Mouse (Mus musculus) liver, embryonic 14.5 days (tissue): Measurements from ENCODE around the gene Gnpat.

Experiments
- CTCF ChIP-seq: IDR thresholded peaks from 2 replicates; pipeline ENCODE4 v1.5.1; 2016; ENCODE audit warnings: antibody characterized with exemption, low read depth, control low read depth
- EP300 ChIP-seq: IDR thresholded peaks from 2 replicates; pipeline ENCODE4 v1.6.1; 2016; ENCODE audit warnings: antibody characterized with exemption, low read depth

DNA sequence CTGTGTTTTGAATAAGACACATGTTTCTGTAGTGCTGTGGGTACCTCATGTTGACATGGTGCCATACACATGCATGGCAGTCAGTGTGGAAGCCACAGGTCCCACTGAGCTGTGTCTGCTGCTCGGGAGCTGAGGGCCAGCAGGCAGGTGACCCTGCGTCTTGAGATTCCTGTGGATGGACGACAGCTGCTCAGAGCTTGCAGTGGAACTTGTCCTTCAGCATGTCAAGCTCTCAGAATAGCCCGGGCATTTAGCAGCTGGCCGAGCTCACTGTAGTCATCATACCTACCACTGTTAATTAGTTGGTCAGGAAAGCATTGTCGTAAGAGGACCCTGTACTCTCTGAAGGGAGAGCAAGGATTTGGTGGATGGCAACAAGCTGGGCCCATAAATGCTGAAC is 6.9 kb downstream of the Gnpat start:
- TF ChIP-seq CTCF (no peak), EP300 (no peak)
